Mouse (Mus musculus) kidney, postnatal 0 days (tissue): ENCODE results near the gene Ctps. TPM values are rescaled to one million over a fixed set of nuclear protein-coding genes. Genes with fewer than 3 reads are reported as not detected.

ENCODE experiments used
- ATAC-seq: fragments of 200-750 bp; cut with Nextera tagmentation; replicated peaks from 2 replicates; pipeline ENCODE4 v1.8.0; 2017; ENCODE audit warnings: low read depth, moderate number of reproducible peaks, moderate TSS enrichment, moderate library complexity; ENCODE audit not compliant: low FRiP score
- DNase-seq: peaks from one replicate; pipeline ENCODE4 v3.0.0-alpha.2; 2016; ENCODE audit warnings: low spot score
- H3K27ac ChIP-seq: fragments of 300-500 bp; sonication (generic); 2 replicates; pipeline ENCODE4 v1.5.1; 2014; ENCODE audit warnings: mild to moderate bottlenecking
- H3K27me3 ChIP-seq: fragments of 300-500 bp; sonication (generic); 2 replicates; pipeline ENCODE4 v1.6.1; 2014; ENCODE audit warnings: low read length, mixed read lengths; ENCODE audit not compliant: insufficient read depth
- H3K36me3 ChIP-seq: fragments of 300-500 bp; sonication (generic); 2 replicates; pipeline ENCODE4 v1.6.1; 2014; ENCODE audit warnings: low read length, mixed read lengths; ENCODE audit not compliant: insufficient read depth
- H3K4me1 ChIP-seq: fragments of 300-500 bp; sonication (generic); replicated peaks from 2 replicates; pipeline ENCODE4 v1.6.1; 2014; ENCODE audit warnings: antibody characterized with exemption, low read length, mixed read lengths; ENCODE audit not compliant: insufficient read depth
- H3K4me2 ChIP-seq: fragments of 300-500 bp; sonication (generic); 2 replicates; pipeline ENCODE4 v1.6.1; 2014; ENCODE audit warnings: mild to moderate bottlenecking, low read length, moderate library complexity, mixed read lengths
- H3K4me3 ChIP-seq: fragments of 300-500 bp; sonication (generic); replicated peaks from 2 replicates; pipeline ENCODE4 v1.5.1; 2014; ENCODE audit warnings: low read depth, low read length
- H3K9ac ChIP-seq: fragments of 300-500 bp; sonication (generic); 2 replicates; pipeline ENCODE4 v1.6.1; 2014; ENCODE audit warnings: low read depth, low read length
- H3K9me3 ChIP-seq: fragments of 300-500 bp; sonication (generic); replicated peaks from 2 replicates; pipeline ENCODE4 v1.6.1; 2016; ENCODE audit warnings: low read length, inconsistent platforms, mixed read lengths
- CTCF ChIP-seq: IDR thresholded peaks from 2 replicates; pipeline ENCODE4 v1.5.1; 2016; ENCODE audit warnings: antibody characterized with exemption, low read depth, mild to moderate bottlenecking, moderate library complexity
- WGBS: fragments of 180-500 bp; shearing (Covaris S2); extraction: QIAGEN DNeasy Blood & Tissue Kit; methylation state at CpG from one replicate; pipeline ENCODE4 v1.1.7; 2014; 5-methylcytosine and 5-hydroxymethylcytosine counted together
- polyA plus RNA-seq: library from polyadenylated mRNA; unstranded; fragments of >200 nt; fragmentation: Nextera tagmentation; extraction: Ambion mirVana; gene quantifications from 2 replicates; pipeline ENCODE4 v1.2.1, GENCODE M21; 2015

Gene Ctps
- polyA plus RNA-seq, 1 experiment from 2014 or later = 42.4 TPM

DNA sequence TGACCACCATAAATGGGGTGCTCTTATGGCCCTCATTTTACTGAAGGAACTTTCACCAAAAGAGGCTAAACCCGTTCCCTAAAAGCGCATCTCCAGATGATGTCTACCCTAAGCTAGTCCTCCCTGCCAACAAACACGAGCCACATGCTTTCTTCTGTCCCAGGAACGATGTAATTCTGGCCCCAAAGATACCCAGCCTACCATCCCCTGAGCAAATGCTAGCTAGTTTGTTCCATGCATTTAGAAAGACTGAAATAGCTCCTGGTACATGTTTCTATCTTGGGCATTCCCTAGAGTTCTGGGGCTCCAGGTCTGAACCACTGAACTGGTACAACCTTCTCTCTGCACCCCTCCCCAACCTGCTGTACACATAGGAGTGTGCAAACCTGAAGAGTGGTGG is 20.9 kb upstream of the Ctps start:
- H3K27ac ChIP-seq = no peak overlapping the region
- H3K4me2 ChIP-seq = no peak overlapping the region
- no peaks in the 10 kb centered on the region for H3K27me3 ChIP-seq
- WGBS = 86% methylated on average over 4 of the region's 4 CpGs
- no peak overlapping the region for H3K9ac ChIP-seq
- no peak overlapping the region for H3K4me3 ChIP-seq
- no peak for TF ChIP-seq CTCF
- H3K4me1 ChIP-seq = 0 out of 2 replicates have a peak, but pooled peaks cover 4% of the 10 kb centered on the region
- no peaks in the 10 kb centered on the region for H3K9me3 ChIP-seq
- DNase-seq (no peak), ATAC-seq (no peak)
- no peaks in the 10 kb centered on the region for H3K36me3 ChIP-seq

DNA sequence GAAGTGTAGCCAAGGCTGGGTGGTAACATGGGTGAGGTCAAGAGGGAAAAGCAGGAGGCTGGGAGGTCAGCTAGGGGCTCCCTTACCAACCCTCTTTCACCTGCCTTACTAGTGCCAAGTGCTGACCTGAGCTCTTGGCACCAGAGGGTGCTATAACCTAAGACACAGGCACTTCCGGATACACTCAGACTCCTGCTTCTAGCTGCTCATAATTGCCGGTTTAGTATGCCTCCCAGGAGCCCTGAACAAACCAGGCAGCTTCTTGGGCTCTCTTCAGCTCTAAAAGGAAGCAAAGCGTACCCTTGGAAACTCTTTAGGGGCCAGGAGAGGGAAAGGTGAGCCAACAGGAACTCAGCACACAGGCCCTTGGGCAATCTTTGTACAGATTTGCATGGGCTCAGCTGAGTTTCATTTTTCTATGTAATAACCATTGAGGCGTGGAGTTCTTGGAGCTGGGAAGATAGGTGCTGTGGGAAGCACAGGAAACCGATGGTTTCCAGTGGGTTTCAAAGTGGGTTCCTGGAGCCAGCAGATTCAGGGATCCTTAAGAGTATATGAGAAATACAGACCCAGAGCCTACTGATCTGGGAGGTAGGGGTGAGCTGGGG is 19.8 kb upstream of the Ctps start:
- Histone ChIP-seq H3K27ac (peak overlapping the region; percentile 25; the same call in 1 of the 2 replicates), H3K4me1 (0 out of 2 replicates have a peak, but pooled peaks cover 4% of the 10 kb centered on the region), H3K4me2 (no peak overlapping the region), H3K4me3 (no peak overlapping the region), H3K9ac (no peak overlapping the region), H3K9me3 (no peaks in the 10 kb centered on the region), H3K36me3 (no peaks in the 10 kb centered on the region), H3K27me3 (no peaks in the 10 kb centered on the region)
- TF ChIP-seq CTCF = peak; percentile 95
- ATAC-seq (peak; percentile 93), DNase-seq (peak; percentile 94)
- 27% methylated on average over 5 of the region's 5 CpGs for WGBS

DNA sequence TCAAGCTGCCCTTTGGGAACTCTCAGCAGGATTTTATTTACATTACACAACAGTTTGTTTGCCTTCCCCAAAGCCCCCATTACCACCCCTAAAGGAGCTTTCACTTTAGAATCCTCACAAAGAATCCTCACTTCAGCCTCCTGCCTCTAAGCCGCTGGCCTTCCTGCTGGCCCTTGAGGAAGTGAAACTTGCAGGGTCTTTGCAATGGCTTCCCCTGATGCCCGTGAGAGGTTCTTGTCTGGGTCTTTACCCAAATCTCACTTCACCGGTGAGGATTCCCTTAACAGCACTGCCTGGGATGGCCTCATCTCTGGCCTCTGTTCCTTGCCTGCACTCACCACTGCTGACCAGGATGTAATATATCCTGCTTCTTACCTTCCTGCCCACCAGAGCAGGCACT is 19.0 kb upstream of the Ctps start:
- H3K9ac ChIP-seq = no peak overlapping the region
- 32% methylated on average over 3 of the region's 3 CpGs for WGBS
- no peak for TF ChIP-seq CTCF
- ATAC-seq = no peak
- 0 out of 2 replicates have a peak, but pooled peaks cover 4% of the 10 kb centered on the region for H3K4me1 ChIP-seq
- no peak overlapping the region for H3K4me2 ChIP-seq
- no peaks in the 10 kb centered on the region for H3K36me3 ChIP-seq
- peak overlapping the region; percentile 14; the same call in 1 of the 2 replicates for H3K27ac ChIP-seq
- no peak overlapping the region for H3K4me3 ChIP-seq
- DNase-seq = no peak
- H3K9me3 ChIP-seq = no peaks in the 10 kb centered on the region
- no peaks in the 10 kb centered on the region for H3K27me3 ChIP-seq

DNA sequence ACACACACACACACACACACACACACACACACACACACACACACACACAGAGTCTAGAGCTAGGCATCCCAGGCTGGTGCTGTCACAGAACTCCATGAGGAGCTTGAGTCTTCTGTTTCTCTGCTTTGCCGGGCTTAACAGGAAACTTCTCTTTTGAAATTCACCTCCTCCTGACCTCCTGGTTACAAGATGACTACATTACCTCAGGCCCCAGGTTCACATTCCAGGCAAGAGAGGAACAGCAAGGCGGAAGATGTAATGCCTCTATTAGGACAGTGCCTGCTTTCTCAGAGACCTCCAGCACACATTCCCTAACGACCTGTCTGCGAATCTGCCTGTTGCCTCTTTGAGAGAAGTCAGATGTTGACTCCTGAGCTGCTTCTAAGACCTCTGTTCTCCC is 18.4 kb upstream of the Ctps start, which contains the start of gene Gm8439:
Gene Gm8439, plus strand, starts transcription at position 301 of the 400 bp plus-strand sequence.
- WGBS = 17% methylated on average over 4 of the region's 4 CpGs
- no peak for ATAC-seq
- DNase-seq = no peak
- no peaks in the 10 kb centered on the region for H3K27me3 ChIP-seq
- no peaks in the 10 kb centered on the region for H3K36me3 ChIP-seq
- H3K27ac ChIP-seq = peak within 1 kb of the TSS; percentile 14; the same call in 1 of the 2 replicates
- H3K4me2 ChIP-seq = no peak within 1 kb of the TSS
- H3K9ac ChIP-seq = no peak within 1 kb of the TSS
- no peak within 1 kb of the TSS for H3K4me3 ChIP-seq
- H3K4me1 ChIP-seq = 0 out of 2 replicates have a peak, but pooled peaks cover 4% of the 10 kb centered on the region
- TF ChIP-seq CTCF = no peak
- no peaks in the 10 kb centered on the region for H3K9me3 ChIP-seq

DNA sequence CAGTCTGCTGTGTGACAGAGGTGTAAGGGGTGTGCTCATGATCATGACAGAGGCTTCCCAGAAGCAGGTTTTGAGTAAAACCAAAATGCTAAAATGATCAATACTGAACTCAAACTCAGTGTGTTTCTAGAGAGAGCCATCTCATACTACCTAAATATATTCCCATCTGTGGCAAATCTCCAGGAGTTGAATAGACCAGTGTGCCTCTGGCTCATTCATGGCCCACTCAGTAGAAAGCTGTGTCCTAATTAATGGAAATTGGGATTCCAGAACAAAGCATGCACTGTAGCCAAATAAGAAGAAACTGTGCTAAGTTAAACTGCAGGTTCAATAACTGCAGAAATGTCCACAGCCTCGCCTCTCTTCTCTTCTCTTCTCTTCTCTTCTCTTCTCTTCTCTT is 16.9 kb upstream of the Ctps start:
- H3K9ac ChIP-seq = no peak overlapping the region
- no peak overlapping the region for H3K4me3 ChIP-seq
- no peaks in the 10 kb centered on the region for H3K9me3 ChIP-seq
- no peak overlapping the region for H3K4me2 ChIP-seq
- no peak for DNase-seq
- H3K27me3 ChIP-seq = no peaks in the 10 kb centered on the region
- H3K27ac ChIP-seq = no peak overlapping the region
- no peak for ATAC-seq
- no peak for TF ChIP-seq CTCF
- H3K36me3 ChIP-seq = no peaks in the 10 kb centered on the region
- H3K4me1 ChIP-seq = 0 out of 2 replicates have a peak, but pooled peaks cover 4% of the 10 kb centered on the region
- WGBS = 72% methylated on average over 1 of the region's 1 CpGs

DNA sequence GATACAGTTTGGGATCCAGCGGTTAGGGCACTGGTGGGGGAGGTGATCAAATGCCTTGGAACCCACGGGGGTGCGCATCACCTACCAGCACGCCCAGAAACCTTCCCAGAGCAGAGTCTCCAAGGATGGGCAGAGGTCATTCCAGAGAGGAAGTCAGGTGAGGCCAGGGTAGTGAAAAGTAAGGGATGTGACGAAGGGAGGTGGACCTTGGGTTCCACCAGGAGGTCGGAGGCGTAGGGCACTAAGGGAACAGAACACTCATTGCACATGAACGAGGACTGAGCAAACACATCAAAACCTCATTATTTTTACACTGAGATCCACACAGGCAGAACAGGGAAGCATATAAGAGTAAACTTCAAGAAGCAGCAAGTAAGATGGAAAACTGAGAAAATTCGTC is 11.6 kb upstream of the Ctps start:
- H3K4me2 ChIP-seq = no peak overlapping the region
- no peaks in the 10 kb centered on the region for H3K4me1 ChIP-seq
- H3K27me3 ChIP-seq = no peaks in the 10 kb centered on the region
- WGBS = 69% methylated on average over 9 of the region's 9 CpGs
- no peak overlapping the region for H3K27ac ChIP-seq
- no peaks in the 10 kb centered on the region for H3K9me3 ChIP-seq
- no peak for TF ChIP-seq CTCF
- DNase-seq (no peak), ATAC-seq (no peak)
- H3K4me3 ChIP-seq = no peak overlapping the region
- H3K36me3 ChIP-seq = no peaks in the 10 kb centered on the region
- no peak overlapping the region for H3K9ac ChIP-seq

DNA sequence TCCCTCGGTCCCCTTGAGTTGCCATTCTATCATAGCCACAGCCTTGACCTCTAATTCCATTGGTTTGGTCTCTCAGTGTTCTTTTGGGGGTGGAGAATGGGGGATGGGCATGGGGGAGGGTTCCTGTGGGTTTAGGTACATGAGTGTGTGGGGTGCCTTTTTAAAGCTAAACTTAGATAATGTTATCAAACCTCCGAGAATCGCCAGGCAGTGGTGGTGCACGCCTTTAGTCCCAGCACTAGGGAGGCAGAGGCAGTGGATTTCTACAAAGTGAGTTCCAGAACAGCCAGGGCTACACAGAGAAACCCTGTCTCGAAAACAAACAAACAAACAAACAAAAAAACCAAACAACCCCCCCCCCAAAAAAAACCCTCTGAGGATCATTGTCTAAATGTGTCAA is 10.8 kb upstream of the Ctps start:
- H3K4me2 ChIP-seq = no peak overlapping the region
- no peaks in the 10 kb centered on the region for H3K36me3 ChIP-seq
- H3K27me3 ChIP-seq = no peaks in the 10 kb centered on the region
- no peak overlapping the region for H3K27ac ChIP-seq
- WGBS = 80% methylated on average over 5 of the region's 5 CpGs
- no peak for DNase-seq
- ATAC-seq = no peak
- no peak overlapping the region for H3K4me3 ChIP-seq
- no peaks in the 10 kb centered on the region for H3K9me3 ChIP-seq
- no peak overlapping the region for H3K9ac ChIP-seq
- no peak for TF ChIP-seq CTCF
- H3K4me1 ChIP-seq = no peaks in the 10 kb centered on the region
